Mouse (Mus musculus) limb, embryonic 14.5 days (tissue): ENCODE measurements around the gene Gba2. TPM values are rescaled to one million over a fixed set of nuclear protein-coding genes. Genes with fewer than 3 reads are reported as not detected.

Experiments
- ATAC-seq: fragments of 200-750 bp; cut with Nextera tagmentation; 2 replicates; pipeline ENCODE4 v1.8.0; 2017; ENCODE audit warnings: low read depth, moderate number of reproducible peaks, moderate TSS enrichment; ENCODE audit not compliant: low FRiP score
- DNase-seq: peaks from one replicate; pipeline ENCODE4 v3.0.0-alpha.2; 2015; ENCODE audit warnings: low spot score
- H3K27ac ChIP-seq: fragments of 300-500 bp; sonication (generic); replicated peaks from 2 replicates; pipeline ENCODE4 v1.5.1; 2014; ENCODE audit warnings: low read depth, mild to moderate bottlenecking, low read length, moderate library complexity, mixed read lengths
- H3K27me3 ChIP-seq: fragments of 300-500 bp; sonication (generic); 2 replicates; pipeline ENCODE4 v1.6.1; 2014; ENCODE audit warnings: low read length, mixed read lengths; ENCODE audit not compliant: control insufficient read depth, insufficient read depth
- H3K36me3 ChIP-seq: fragments of 300-500 bp; sonication (generic); 2 replicates; pipeline ENCODE4 v1.6.1; 2014; ENCODE audit warnings: mild to moderate bottlenecking, low read length, moderate library complexity, mixed read lengths; ENCODE audit not compliant: control insufficient read depth, insufficient read depth
- H3K4me1 ChIP-seq: fragments of 300-500 bp; sonication (generic); 2 replicates; pipeline ENCODE4 v1.6.1; 2014; ENCODE audit warnings: antibody characterized with exemption, low read length, mixed read lengths; ENCODE audit not compliant: control insufficient read depth, insufficient read depth
- H3K4me2 ChIP-seq: fragments of 300-500 bp; sonication (generic); replicated peaks from 2 replicates; pipeline ENCODE4 v1.6.1; 2014; ENCODE audit warnings: low read depth, mild to moderate bottlenecking, low read length, moderate library complexity; ENCODE audit not compliant: severe bottlenecking
- H3K4me3 ChIP-seq: fragments of 300-500 bp; sonication (generic); replicated peaks from 2 replicates; pipeline ENCODE4 v1.5.1; 2014; ENCODE audit warnings: low read length
- H3K9ac ChIP-seq: fragments of 300-500 bp; sonication (generic); 2 replicates; pipeline ENCODE4 v1.6.1; 2014; ENCODE audit warnings: mild to moderate bottlenecking, low read depth, low read length, moderate library complexity; ENCODE audit not compliant: severe bottlenecking
- H3K9me3 ChIP-seq: fragments of 300-500 bp; sonication (generic); 2 replicates; pipeline ENCODE4 v1.6.1; 2016; ENCODE audit warnings: low read length; ENCODE audit not compliant: control insufficient read depth
- POLR2A ChIP-seq: fragments of 200-500 bp; IDR thresholded peaks from 2 replicates; pipeline ENCODE4 v1.8.0; 2012; ENCODE audit warnings: inconsistent platforms, mild to moderate bottlenecking, moderate library complexity, borderline replicate concordance; ENCODE audit not compliant: insufficient read depth, insufficient read length; ENCODE audit errors: extremely low read depth
- WGBS: fragments of 180-500 bp; shearing (Covaris S2); extraction: QIAGEN DNeasy Blood & Tissue Kit; methylation state at CpG from one replicate; pipeline ENCODE4 v1.1.7; 2014; 5-methylcytosine and 5-hydroxymethylcytosine counted together
- polyA plus RNA-seq, 2 experiments: library from polyadenylated mRNA; depleted of rRNA in 1 of 2; stranded (reverse) in 1 of 2; unstranded in 1 of 2; fragments of >200 nt; fragmentation: Nextera tagmentation in 1 of 2; extraction: Ambion mirVana in 1 of 2; gene quantifications; 2 replicates each; pipeline versions ENCODE4 v1.2.1 to v1.2.3; 2012 to 2014

Gene Gba2
- polyA plus RNA-seq, 2 experiments, result 18.4 to 39.8 TPM

GRCm38 (mm10) chr4:43579731-43580130 lies 1.1 kb upstream of the Gba2 start:
- Histone ChIP-seq H3K27me3 (no peaks in the 10 kb centered on the region), H3K4me1 (peaks cover 26% of the 10 kb centered on the region), H3K4me3 (peak overlapping the region; percentile 90), H3K4me2 (peak overlapping the region; percentile 93), H3K27ac (no peak overlapping the region), H3K9me3 (no peaks in the 10 kb centered on the region), H3K9ac (peak overlapping the region; percentile 80), H3K36me3 (peaks cover 48% of the 10 kb centered on the region)
- WGBS, result 80% methylated on average over 6 of the region's 6 CpGs
- ATAC-seq (no peak), DNase-seq (no peak)
- no peak for TF ChIP-seq POLR2A

- Histone ChIP-seq H3K9ac (peak overlapping the region; percentile 80), H3K9me3 (no peaks in the 10 kb centered on the region), H3K27me3 (no peaks in the 10 kb centered on the region), H3K36me3 (peaks cover 45% of the 10 kb centered on the region), H3K4me1 (peaks cover 26% of the 10 kb centered on the region), H3K4me3 (peak overlapping the region; percentile 90), H3K27ac (peak overlapping the region; percentile 73; the same call in 1 of the 2 replicates), H3K4me2 (peak overlapping the region; percentile 93)
- ATAC-seq (no peak), DNase-seq (no peak)
- TF ChIP-seq POLR2A, result no peak
- WGBS, result 4% methylated on average over 10 of the region's 10 CpGs
Measured at GRCm38 (mm10) chr4:43579256-43579655, 583 bp upstream of the Gba2 start.

- ATAC-seq (no peak), DNase-seq (no peak)
- Histone ChIP-seq H3K4me2 (peak overlapping the region; percentile 93), H3K4me1 (peaks cover 26% of the 10 kb centered on the region), H3K4me3 (peak overlapping the region; percentile 90), H3K27me3 (no peaks in the 10 kb centered on the region), H3K36me3 (peaks cover 40% of the 10 kb centered on the region), H3K27ac (no peak overlapping the region), H3K9me3 (no peaks in the 10 kb centered on the region), H3K9ac (peak overlapping the region; percentile 80)
- no peak for TF ChIP-seq POLR2A
- 41% methylated on average over 8 of the region's 8 CpGs for WGBS
Measured at GRCm38 (mm10) chr4:43577237-43577881, 1.3 kb downstream of the Gba2 start.

- Histone ChIP-seq H3K4me3 (no peak overlapping the region), H3K27ac (no peak overlapping the region), H3K4me1 (peaks cover 26% of the 10 kb centered on the region), H3K4me2 (no peak overlapping the region), H3K36me3 (peaks cover 40% of the 10 kb centered on the region), H3K9me3 (no peaks in the 10 kb centered on the region), H3K9ac (no peak overlapping the region), H3K27me3 (no peaks in the 10 kb centered on the region)
- DNase-seq (no peak), ATAC-seq (no peak)
- 76% methylated on average over 2 of the region's 2 CpGs for WGBS
- TF ChIP-seq POLR2A, result no peak
Measured at GRCm38 (mm10) chr4:43575356-43575755, 3.3 kb downstream of the Gba2 start.

DNA sequence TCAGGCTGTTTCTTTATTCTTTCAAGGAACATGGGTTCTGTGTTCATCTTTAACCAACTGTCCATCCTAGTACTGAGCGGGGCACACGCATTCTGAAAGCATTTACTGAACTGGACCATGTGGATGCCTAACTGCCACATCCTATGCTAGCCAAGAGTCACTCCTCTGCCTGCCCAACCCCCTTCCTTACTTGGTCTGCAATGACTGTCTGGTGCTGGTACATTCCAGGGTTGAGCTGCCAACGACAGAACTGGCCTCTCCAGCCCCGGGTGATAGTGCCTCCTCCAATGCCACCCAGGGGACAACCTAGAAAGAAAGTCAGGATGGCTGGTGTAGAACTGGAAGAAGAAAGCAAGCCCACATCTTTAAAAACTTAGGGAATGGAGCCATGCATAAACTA lies 5.1 kb downstream of the Gba2 start:
- no peak overlapping the region for H3K4me2 ChIP-seq
- 90% methylated on average over 4 of the region's 4 CpGs for WGBS
- H3K27me3 ChIP-seq, result no peaks in the 10 kb centered on the region
- peaks cover 20% of the 10 kb centered on the region for H3K4me1 ChIP-seq
- peaks cover 57% of the 10 kb centered on the region for H3K36me3 ChIP-seq
- no peaks in the 10 kb centered on the region for H3K9me3 ChIP-seq
- ATAC-seq (no peak), DNase-seq (no peak)
- H3K4me3 ChIP-seq, result no peak overlapping the region
- no peak overlapping the region for H3K9ac ChIP-seq
- no peak overlapping the region for H3K27ac ChIP-seq
- no peak for TF ChIP-seq POLR2A
